18 mouse cellular contexts compared by ENCODE assay signal in genomic region chr9:98489532-98489931, GRCm38 (mm10). TPM values are rescaled to one million over a fixed set of nuclear protein-coding genes. Genes with fewer than 3 reads are reported as not detected.
DNase-seq lines count a peak whose midpoint lies in the region; ATAC-seq and TF ChIP-seq lines count a peak whose summit lies in the region.
"Had no signal": no experiment of that assay in that cellular context is flagged by ENCODE, and none has a peak within 500 bp of the region (broad histone marks: within the 10 kb centered on the region; RNA-seq: fewer than 3 reads in every experiment).

No protein-coding gene starts in this region.

- no peak for TF ChIP-seq POLR2A in small intestine, adult 2 months (IDR thresholded peaks at IDR 0.05; ENCODE audit: low read depth, low read length)

- no peaks in the 10 kb centered on the region for H3K36me3 ChIP-seq in heart, embryonic 11.5 days (ENCODE audit: control insufficient read depth, insufficient read depth, low read length)
- H3K36me3 ChIP-seq in small intestine, adult 2 months (ENCODE audit: control insufficient read depth, insufficient read depth, low read length), result peaks cover 13% of the 10 kb centered on the region; the same call in 1 of the 2 replicates
- H3K36me3 ChIP-seq: embryonic facial prominence, embryonic 10.5 days; kidney, embryonic 15.5 days; limb, embryonic 12.5 days; midbrain, embryonic 13.5 days had no signal

- no peaks in the 10 kb centered on the region for H3K27me3 ChIP-seq in heart, embryonic 11.5 days (ENCODE audit: control insufficient read depth, insufficient read depth, low read length)
- no peaks in the 10 kb centered on the region for H3K27me3 ChIP-seq in small intestine, adult 2 months (ENCODE audit: control insufficient read depth, insufficient read depth, low read length)
- H3K27me3 ChIP-seq: kidney, embryonic 15.5 days; limb, embryonic 12.5 days; midbrain, embryonic 13.5 days had no signal

- H3K4me1 ChIP-seq in heart, embryonic 11.5 days (ENCODE audit: control insufficient read depth, insufficient read depth, low read length), result peaks cover 15% of the 10 kb centered on the region; the same call in 1 of the 2 replicates
- peaks cover 26% of the 10 kb centered on the region for H3K4me1 ChIP-seq in small intestine, adult 2 months (ENCODE audit: control insufficient read depth, insufficient read depth, insufficient read length, low read length)
- H3K4me1 ChIP-seq: midbrain, embryonic 13.5 days had no signal

- 47% methylated on average over 4 of the region's 4 CpGs for WGBS in heart, embryonic 11.5 days (ENCODE audit: insufficient replicate concordance)
- 25% methylated on average over 4 of the region's 4 CpGs for WGBS in small intestine, adult 2 months

- H3K9me3 ChIP-seq in heart, embryonic 11.5 days (replicated peaks; ENCODE audit: control insufficient read depth, low read length), result no peaks in the 10 kb centered on the region
- H3K9me3 ChIP-seq: embryonic facial prominence, embryonic 10.5 days; kidney, embryonic 15.5 days; limb, embryonic 12.5 days; midbrain, embryonic 13.5 days had no signal

- intact Hi-C loops in heart, postnatal 14 days (cut with DNase I), result no loop called here

- peak overlapping the region; percentile 38 for H3K27ac ChIP-seq in heart, embryonic 11.5 days (ENCODE audit: low read depth, low read length)
- peak overlapping the region; percentile 98 for H3K27ac ChIP-seq in small intestine, adult 2 months (ENCODE audit: insufficient read depth, low read depth, low read length)
- H3K27ac ChIP-seq: hindbrain, postnatal 0 days; kidney, embryonic 15.5 days; limb, embryonic 12.5 days; midbrain, embryonic 13.5 days had no signal

- no peak for ATAC-seq in heart, embryonic 11.5 days (replicated peaks; ENCODE audit: insufficient number of reproducible peaks, low FRiP score, low TSS enrichment)
- ATAC-seq in monocyte, adult 5-6 weeks (replicated peaks; ENCODE audit: insufficient number of reproducible peaks, low FRiP score, low TSS enrichment, poor library complexity, severe bottlenecking), result no peak
- ATAC-seq: hindbrain, postnatal 0 days; midbrain, embryonic 13.5 days had no signal

- no peak overlapping the region for H3K4me3 ChIP-seq in heart, embryonic 11.5 days (ENCODE audit: low read depth, low read length)
- no peak overlapping the region for H3K4me3 ChIP-seq in small intestine, adult 2 months (ENCODE audit: low read depth, low read length)
- H3K4me3 ChIP-seq: embryonic facial prominence, embryonic 10.5 days; kidney, embryonic 15.5 days; limb, embryonic 12.5 days; midbrain, embryonic 13.5 days had no signal

- H3K4me2 ChIP-seq in heart, embryonic 11.5 days, result no peak overlapping the region
- H3K4me2 ChIP-seq: kidney, embryonic 15.5 days; limb, embryonic 12.5 days; midbrain, embryonic 13.5 days had no signal

- H3K9ac ChIP-seq in heart, embryonic 11.5 days (ENCODE audit: low read depth, low read length), result no peak overlapping the region
- H3K9ac ChIP-seq: kidney, embryonic 15.5 days; limb, embryonic 12.5 days; midbrain, embryonic 13.5 days had no signal

- DNase-seq in heart, postnatal 14 days, result no peak
- peak; percentile 96 for DNase-seq in MEL-GATA-1-ER (ENCODE audit: extremely low read depth, low read depth)
- DNase-seq in liver, result peak; percentile 73
- DNase-seq in B cell, adult 2 months, result no peak
- DNase-seq in cerebellum, postnatal 10 days, result no peak
- DNase-seq: cerebellum, adult 2 months; lung, postnatal 14 days had no signal

- no peak for TF ChIP-seq CTCF in small intestine, adult 2 months (IDR thresholded peaks at IDR 0.05; ENCODE audit: extremely low read depth, insufficient read length, insufficient replicate concordance, low read depth, low read length)

RNA-seq across cellular contexts. Expression of gene Rbp2, which starts 3.6 kb away (rescaled TPM):
- polyA plus RNA-seq in heart, embryonic 11.5 days (2014; fragmentation: Nextera tagmentation; extraction: Ambion mirVana), result 0.27 and 1.1 TPM in 2 replicates
- not detected for total RNA-seq in heart, postnatal 14 days (2021)
- 341 and 589 TPM in 2 replicates for polyA plus RNA-seq in small intestine, adult 2 months (2012; rRNA removed)
- total RNA-seq in monocyte, adult 5-6 weeks (2017), result not detected in 3 replicates
- total RNA-seq: ES-E14; left cerebral cortex, adult 18-20 months had no signal
- polyA plus RNA-seq: cerebellum, adult 2 months; frontal cortex, adult 2 months; limb, embryonic 12.5 days; midbrain, embryonic 13.5 days had no signal

Comparison
In these comparisons a context has a peak if more than half of its experiments do, and no peak if none do; other contexts are left out.
1. DNase-seq: peak in MEL-GATA-1-ER (single experiment) and liver (single experiment); none in heart, postnatal 14 days (0 of 2), B cell, adult 2 months (0 of 2) and cerebellum, postnatal 10 days (0 of 2).